Mouse (Mus musculus): ENCODE results near the gene Arid3b. TPM values are rescaled to one million over a fixed set of nuclear protein-coding genes. Genes with fewer than 3 reads are reported as not detected.

Arid3b gene
- 48.0 TPM for polyA plus RNA-seq (2017; shearing (Covaris generic))

GRCm38 (mm10) chr9:57836581-57837170 is at the start of gene Arid3b:
Gene Arid3b, minus strand, starts transcription at chr9:57836793.

GRCm38 (mm10) chr9:57765364-57766351 is 70.9 kb downstream of the Arid3b start, which contains the start of gene Clk3:
Gene Clk3, minus strand, starts transcription at chr9:57765860.

Other genes with a start within 250 kb of the Arid3b start
- gene Ulk3, start 247.3 kb downstream of the Arid3b start, polyA plus RNA-seq (2017; shearing (Covaris generic)): 77.9 TPM
- not detected for gene Cplx3, start 230.5 kb downstream of the Arid3b start, polyA plus RNA-seq (2017; shearing (Covaris generic))
- gene Lman1l, start 216.0 kb downstream of the Arid3b start, polyA plus RNA-seq (2017; shearing (Covaris generic)): not detected
- 196 TPM for gene Csk, start 183.2 kb downstream of the Arid3b start, polyA plus RNA-seq (2017; shearing (Covaris generic))
- gene Cyp1a2, start 153.1 kb downstream of the Arid3b start, polyA plus RNA-seq (2017; shearing (Covaris generic)): not detected
- 1.1 TPM for gene Cyp1a1, start 148.9 kb downstream of the Arid3b start, polyA plus RNA-seq (2017; shearing (Covaris generic))
- gene Edc3, start 128.3 kb downstream of the Arid3b start, polyA plus RNA-seq (2017; shearing (Covaris generic)): 52.6 TPM
- gene Clk3, start 70.9 kb downstream of the Arid3b start, polyA plus RNA-seq (2017; shearing (Covaris generic)): 179 TPM
- gene Ubl7, start 74.2 kb upstream of the Arid3b start, polyA plus RNA-seq (2017; shearing (Covaris generic)): 115 TPM
- 0.30 TPM for gene Sema7a, start 103.3 kb upstream of the Arid3b start, polyA plus RNA-seq (2017; shearing (Covaris generic))
- 0.43 TPM for gene Cyp11a1, start 169.6 kb upstream of the Arid3b start, polyA plus RNA-seq (2017; shearing (Covaris generic))
- 6.6 TPM for gene Stra6, start 227.0 kb upstream of the Arid3b start, polyA plus RNA-seq (2017; shearing (Covaris generic))